22 mouse cellular contexts compared by ENCODE assay signal in the genomic region with DNA sequence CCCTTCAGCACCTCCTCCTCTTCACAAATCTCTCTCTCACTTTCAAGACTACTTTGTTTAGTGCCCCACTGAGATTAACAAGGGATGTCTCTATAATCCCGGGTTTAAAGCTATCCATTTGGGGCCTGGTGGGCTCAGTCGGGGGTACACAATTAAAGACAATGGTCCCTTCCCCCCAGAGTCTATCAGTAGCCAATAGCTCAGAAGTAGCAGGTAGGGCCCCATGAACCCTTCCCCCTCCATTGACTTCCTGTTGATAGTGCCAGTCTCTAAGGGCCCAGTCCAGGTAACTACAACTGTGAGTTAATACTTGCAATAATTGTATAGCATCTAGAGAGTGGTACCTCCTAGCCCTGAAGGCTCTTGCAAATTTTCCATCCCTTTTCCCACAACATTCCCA. TPM values are rescaled to one million over a fixed set of nuclear protein-coding genes. Genes with fewer than 3 reads are reported as not detected.
DNase-seq lines count a peak whose midpoint lies in the region; ATAC-seq lines count a peak whose summit lies in the region.
"Had no signal": no experiment of that assay in that cellular context is flagged by ENCODE, and none has a peak within 500 bp of the region (broad histone marks: within the 10 kb centered on the region; RNA-seq: fewer than 3 reads in every experiment).

No protein-coding gene starts in this region.

- 7% methylated on average over 2 of the region's 2 CpGs for WGBS in forebrain, embryonic 10.5 days
- 14% methylated on average over 2 of the region's 2 CpGs for WGBS in forebrain, embryonic 16.5 days
- WGBS in midbrain, embryonic 10.5 days, result 15% methylated on average over 2 of the region's 2 CpGs
- WGBS in midbrain, embryonic 15.5 days, result 14% methylated on average over 2 of the region's 2 CpGs
- WGBS in midbrain, embryonic 14.5 days, result 14% methylated on average over 2 of the region's 2 CpGs

- no peaks in the 10 kb centered on the region for H3K9me3 ChIP-seq in forebrain, embryonic 10.5 days
- no peaks in the 10 kb centered on the region; the same call in 1 of the 2 replicates for H3K9me3 ChIP-seq in forebrain, embryonic 16.5 days (ENCODE audit: control insufficient read depth, low read length)
- 0 out of 2 replicates have a peak, but pooled peaks cover 4% of the 10 kb centered on the region for H3K9me3 ChIP-seq in midbrain, embryonic 10.5 days (replicated peaks)
- no peaks in the 10 kb centered on the region for H3K9me3 ChIP-seq in midbrain, embryonic 15.5 days
- H3K9me3 ChIP-seq in midbrain, embryonic 14.5 days (ENCODE audit: control insufficient read depth, low read length), result no peaks in the 10 kb centered on the region
- H3K9me3 ChIP-seq: heart, embryonic 15.5 days; kidney, embryonic 15.5 days; limb, embryonic 12.5 days; liver, embryonic 12.5 days had no signal

- H3K4me2 ChIP-seq in forebrain, embryonic 16.5 days (ENCODE audit: low read length), result no peak overlapping the region
- no peak overlapping the region for H3K4me2 ChIP-seq in midbrain, embryonic 15.5 days
- H3K4me2 ChIP-seq in midbrain, embryonic 14.5 days (ENCODE audit: low read length), result no peak overlapping the region
- H3K4me2 ChIP-seq: heart, embryonic 15.5 days; kidney, embryonic 15.5 days; limb, embryonic 12.5 days; liver, embryonic 12.5 days had no signal

- H3K27me3 ChIP-seq in forebrain, embryonic 10.5 days (ENCODE audit: poor library complexity, severe bottlenecking), result no peaks in the 10 kb centered on the region
- no peaks in the 10 kb centered on the region for H3K27me3 ChIP-seq in forebrain, embryonic 16.5 days (replicated peaks; ENCODE audit: control insufficient read depth, insufficient read depth, low read length)
- no peaks in the 10 kb centered on the region for H3K27me3 ChIP-seq in midbrain, embryonic 10.5 days (ENCODE audit: low read depth, poor library complexity, severe bottlenecking)
- H3K27me3 ChIP-seq in midbrain, embryonic 15.5 days (replicated peaks), result no peaks in the 10 kb centered on the region
- no peaks in the 10 kb centered on the region for H3K27me3 ChIP-seq in midbrain, embryonic 14.5 days (ENCODE audit: control insufficient read depth, insufficient read depth, low read length)
- H3K27me3 ChIP-seq: heart, embryonic 15.5 days; kidney, embryonic 15.5 days; limb, embryonic 12.5 days; liver, embryonic 12.5 days had no signal

- no peak for DNase-seq in forebrain, embryonic 10.5 days (ENCODE audit: extremely low spot score, low spot score)
- no peak for DNase-seq in midbrain, embryonic 10.5 days (ENCODE audit: low spot score)
- peak; percentile 65 for DNase-seq in ES-CJ7 (ENCODE audit: low read depth, low spot score)
- DNase-seq in midbrain, embryonic 14.5 days, result no peak
- no peak for DNase-seq in cerebellum, adult 11 months
- DNase-seq: adrenal gland, postnatal 14 days; cerebellum, adult 9-10 months; gastrocnemius, postnatal 25 days; heart, postnatal 36 days; kidney, adult 11 months; kidney, postnatal 36 days; lung, adult 18-20 months; lung, postnatal 10 days; thymus, adult 2 months; thymus, postnatal 4 days had no signal

- H3K27ac ChIP-seq in forebrain, embryonic 10.5 days, result peak overlapping the region; percentile 77
- no peak overlapping the region for H3K27ac ChIP-seq in forebrain, embryonic 16.5 days (ENCODE audit: low read length)
- peak overlapping the region; percentile 79 for H3K27ac ChIP-seq in midbrain, embryonic 10.5 days (replicated peaks)
- H3K27ac ChIP-seq in midbrain, embryonic 15.5 days, result no peak overlapping the region
- H3K27ac ChIP-seq in midbrain, embryonic 14.5 days (replicated peaks; ENCODE audit: low read depth, low read length), result no peak overlapping the region
- H3K27ac ChIP-seq: heart, embryonic 15.5 days; kidney, embryonic 15.5 days; limb, embryonic 12.5 days; liver, embryonic 12.5 days; stomach, postnatal 0 days had no signal

- H3K4me3 ChIP-seq in forebrain, embryonic 10.5 days, result no peak overlapping the region
- H3K4me3 ChIP-seq in forebrain, embryonic 16.5 days (replicated peaks; ENCODE audit: low read length), result no peak overlapping the region
- H3K4me3 ChIP-seq in midbrain, embryonic 10.5 days, result peak overlapping the region; percentile 9; the same call in 1 of the 2 replicates
- no peak overlapping the region for H3K4me3 ChIP-seq in midbrain, embryonic 15.5 days
- H3K4me3 ChIP-seq in midbrain, embryonic 14.5 days (replicated peaks; ENCODE audit: low read depth, low read length), result no peak overlapping the region
- H3K4me3 ChIP-seq: heart, embryonic 15.5 days; kidney, embryonic 15.5 days; limb, embryonic 12.5 days; liver, embryonic 12.5 days had no signal

- ATAC-seq in forebrain, embryonic 16.5 days, result no peak
- no peak for ATAC-seq in midbrain, embryonic 15.5 days (replicated peaks)
- ATAC-seq in midbrain, embryonic 14.5 days (ENCODE audit: low FRiP score, low TSS enrichment), result peak; percentile 63; the same call in 1 of the 2 replicates
- ATAC-seq: liver, embryonic 12.5 days had no signal

- no peak overlapping the region for H3K9ac ChIP-seq in forebrain, embryonic 16.5 days (replicated peaks; ENCODE audit: low read depth, low read length)
- no peak overlapping the region for H3K9ac ChIP-seq in midbrain, embryonic 15.5 days
- H3K9ac ChIP-seq in midbrain, embryonic 14.5 days (replicated peaks; ENCODE audit: low read length), result no peak overlapping the region
- H3K9ac ChIP-seq: heart, embryonic 15.5 days; kidney, embryonic 15.5 days; limb, embryonic 12.5 days; liver, embryonic 12.5 days had no signal

- peaks cover 25% of the 10 kb centered on the region for H3K4me1 ChIP-seq in forebrain, embryonic 10.5 days
- no peaks in the 10 kb centered on the region for H3K4me1 ChIP-seq in forebrain, embryonic 16.5 days (replicated peaks; ENCODE audit: control insufficient read depth, insufficient read depth, low read length)
- peaks cover 19% of the 10 kb centered on the region for H3K4me1 ChIP-seq in midbrain, embryonic 10.5 days
- H3K4me1 ChIP-seq in midbrain, embryonic 15.5 days, result no peaks in the 10 kb centered on the region
- no peaks in the 10 kb centered on the region for H3K4me1 ChIP-seq in midbrain, embryonic 14.5 days (ENCODE audit: control insufficient read depth, insufficient read depth, low read length)
- H3K4me1 ChIP-seq: heart, embryonic 15.5 days; kidney, embryonic 15.5 days; limb, embryonic 12.5 days had no signal

- no peaks in the 10 kb centered on the region for H3K36me3 ChIP-seq in forebrain, embryonic 10.5 days (replicated peaks)
- H3K36me3 ChIP-seq in forebrain, embryonic 16.5 days (ENCODE audit: control insufficient read depth, insufficient read depth), result no peaks in the 10 kb centered on the region
- no peaks in the 10 kb centered on the region for H3K36me3 ChIP-seq in midbrain, embryonic 10.5 days
- H3K36me3 ChIP-seq in midbrain, embryonic 15.5 days (replicated peaks), result no peaks in the 10 kb centered on the region
- H3K36me3 ChIP-seq in midbrain, embryonic 14.5 days (ENCODE audit: control insufficient read depth, insufficient read depth, low read length), result no peaks in the 10 kb centered on the region
- H3K36me3 ChIP-seq: heart, embryonic 15.5 days; kidney, embryonic 15.5 days; limb, embryonic 12.5 days; liver, embryonic 12.5 days had no signal

RNA-seq across cellular contexts. Expression of a gene that starts 5.1 kb away (rescaled TPM):
- polyA plus RNA-seq in forebrain, embryonic 10.5 days (2016; fragmentation: Nextera tagmentation; extraction: Ambion mirVana), result not detected in 2 replicates
- polyA plus RNA-seq in forebrain, embryonic 16.5 days (2015; fragmentation: Nextera tagmentation; extraction: Ambion mirVana), result 0.33 and 0.39 TPM in 2 replicates
- polyA plus RNA-seq in midbrain, embryonic 10.5 days (2016; fragmentation: Nextera tagmentation; extraction: Ambion mirVana), result 0.54 and 0.56 TPM in 2 replicates
- polyA plus RNA-seq in midbrain, embryonic 15.5 days (2015; fragmentation: Nextera tagmentation; extraction: Ambion mirVana), result 0.27 and 0.46 TPM in 2 replicates
- not detected in 2 replicates for polyA plus RNA-seq in midbrain, embryonic 14.5 days (2014; fragmentation: Nextera tagmentation; extraction: Ambion mirVana)
- polyA plus RNA-seq: kidney, embryonic 15.5 days; limb, embryonic 12.5 days; thymus, adult 2 months had no signal

RNA-seq across cellular contexts. Expression of a gene that starts 35.3 kb away (rescaled TPM):
- 6.6 and 8.0 TPM in 2 replicates for polyA plus RNA-seq in forebrain, embryonic 10.5 days (2016; fragmentation: Nextera tagmentation; extraction: Ambion mirVana)
- polyA plus RNA-seq in forebrain, embryonic 16.5 days (2015; fragmentation: Nextera tagmentation; extraction: Ambion mirVana), result not detected in 2 replicates
- 5.4 and 7.8 TPM in 2 replicates for polyA plus RNA-seq in midbrain, embryonic 10.5 days (2016; fragmentation: Nextera tagmentation; extraction: Ambion mirVana)
- polyA plus RNA-seq in midbrain, embryonic 15.5 days (2015; fragmentation: Nextera tagmentation; extraction: Ambion mirVana), result 0.12 and 0.42 TPM in 2 replicates
- 0.11 TPM in 1 of 2 replicates, not detected in the other for polyA plus RNA-seq in midbrain, embryonic 14.5 days (2014; fragmentation: Nextera tagmentation; extraction: Ambion mirVana)

Comparison
In these comparisons a context has a peak if more than half of its experiments do, and no peak if none do; other contexts are left out.
1. H3K27ac ChIP-seq: peak in forebrain, embryonic 10.5 days (single experiment) and midbrain, embryonic 10.5 days (single experiment); none in forebrain, embryonic 16.5 days (single experiment), midbrain, embryonic 15.5 days (single experiment) and midbrain, embryonic 14.5 days (single experiment).